Mouse (Mus musculus) midbrain, embryonic 15.5 days (tissue): ENCODE data around the gene Them7. TPM values are rescaled to one million over a fixed set of nuclear protein-coding genes. Genes with fewer than 3 reads are reported as not detected.
A peak's percentile ranks its signal among the peaks of the same experiment; 100 is the strongest.

Experiments used
- ATAC-seq: fragments of 200-750 bp; cut with Nextera tagmentation; replicated peaks from 2 replicates; pipeline ENCODE4 v1.8.0; 2017; ENCODE audit warnings: moderate TSS enrichment
- H3K27ac ChIP-seq: fragments of 300-500 bp; sonication (generic); 2 replicates; pipeline ENCODE4 v1.5.1; 2015; ENCODE audit warnings: mild to moderate bottlenecking, inconsistent platforms
- H3K27me3 ChIP-seq: fragments of 300-500 bp; sonication (generic); replicated peaks from 2 replicates; pipeline ENCODE4 v1.6.1; 2015; ENCODE audit warnings: inconsistent platforms
- H3K36me3 ChIP-seq: fragments of 300-500 bp; sonication (generic); replicated peaks from 2 replicates; pipeline ENCODE4 v1.6.1; 2015; ENCODE audit warnings: inconsistent platforms
- H3K4me1 ChIP-seq: fragments of 300-500 bp; sonication (generic); 2 replicates; pipeline ENCODE4 v1.6.1; 2015; ENCODE audit warnings: inconsistent platforms
- H3K4me2 ChIP-seq: fragments of 300-500 bp; sonication (generic); 2 replicates; pipeline ENCODE4 v1.6.1; 2015; ENCODE audit warnings: inconsistent platforms, mild to moderate bottlenecking, moderate library complexity
- H3K4me3 ChIP-seq: fragments of 300-500 bp; sonication (generic); 2 replicates; pipeline ENCODE4 v1.5.1; 2015; ENCODE audit warnings: mild to moderate bottlenecking, inconsistent platforms
- H3K9ac ChIP-seq: fragments of 300-500 bp; sonication (generic); 2 replicates; pipeline ENCODE4 v1.6.1; 2015; ENCODE audit warnings: mild to moderate bottlenecking, inconsistent platforms
- H3K9me3 ChIP-seq: fragments of 300-500 bp; sonication (generic); 2 replicates; pipeline ENCODE4 v1.6.1; 2016; ENCODE audit warnings: inconsistent platforms
- WGBS: fragments of 180-500 bp; shearing (Covaris S2); methylation state at CpG from one replicate; pipeline ENCODE4 v1.1.7; 2015; ENCODE audit warnings: mixed read lengths; 5-methylcytosine and 5-hydroxymethylcytosine counted together
- polyA plus RNA-seq: library from polyadenylated mRNA; unstranded; fragments of >200 nt; fragmentation: Nextera tagmentation; extraction: Ambion mirVana; gene quantifications from 2 replicates; pipeline ENCODE4 v1.2.1, GENCODE M21; 2015

Gene Them7
- not detected in 2 replicates for polyA plus RNA-seq

DNA sequence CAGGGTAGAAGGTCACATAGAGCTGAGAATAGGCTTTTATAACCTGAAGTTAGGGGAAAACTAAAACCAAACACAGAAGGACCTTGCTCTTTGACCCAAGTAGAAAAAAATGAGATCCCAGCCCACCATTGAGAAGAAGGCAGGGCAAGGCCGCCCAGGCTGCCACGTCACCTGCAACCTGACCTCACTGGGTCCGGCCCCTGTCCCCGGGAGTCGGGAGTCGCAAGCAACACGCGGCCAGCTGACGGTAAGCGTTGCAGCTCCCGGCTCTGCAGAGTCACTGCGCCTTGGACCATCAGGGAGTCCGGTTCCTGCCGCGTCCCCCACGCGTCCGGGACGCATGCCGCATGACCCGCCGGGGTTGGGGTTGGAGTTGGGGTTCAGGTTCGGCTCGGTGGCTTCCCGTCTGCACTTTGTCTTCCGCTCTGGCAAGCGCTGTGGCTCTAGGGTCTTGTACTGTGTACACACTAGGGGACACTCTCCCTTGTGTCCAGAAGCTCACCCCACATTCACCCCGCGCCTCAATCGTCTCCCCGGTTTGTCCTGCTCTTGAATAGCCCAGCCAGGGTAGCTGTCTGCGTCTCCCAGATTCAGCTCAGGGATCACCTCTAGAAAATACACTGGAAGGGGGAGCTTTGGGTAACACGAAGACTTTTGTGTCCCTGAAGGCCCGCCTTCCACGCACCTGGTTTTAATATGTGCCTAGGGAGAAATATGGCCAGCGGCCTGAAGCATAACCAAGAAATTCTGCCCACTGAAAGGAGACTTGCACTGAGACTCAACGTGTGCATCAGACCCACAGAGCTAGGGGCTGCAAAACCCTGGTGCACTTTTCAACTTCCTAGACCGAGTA is at the start of gene Them7:
Gene Them7 (plus strand): TSS at position 187 of the 853 bp plus-strand sequence.
- no peaks in the 10 kb centered on the region for H3K9me3 ChIP-seq
- ATAC-seq: peak; percentile 60; the same call in 1 of the 2 replicates
- H3K4me2 ChIP-seq: peak within 1 kb of the TSS; percentile 68
- H3K9ac ChIP-seq: 0 out of 2 replicates have a peak within 1 kb of the TSS, but pooled peaks have one; percentile 4
- WGBS: 3% methylated on average over 38 of the region's 38 CpGs
- no peak within 1 kb of the TSS for H3K27ac ChIP-seq
- H3K27me3 ChIP-seq: peaks cover 26% of the 10 kb centered on the region
- H3K4me1 ChIP-seq: peaks cover 8% of the 10 kb centered on the region
- H3K4me3 ChIP-seq: peak within 1 kb of the TSS; percentile 37
- H3K36me3 ChIP-seq: no peaks in the 10 kb centered on the region

- Histone ChIP-seq H3K27ac (no peak overlapping the region), H3K36me3 (no peaks in the 10 kb centered on the region), H3K4me1 (no peaks in the 10 kb centered on the region), H3K27me3 (no peaks in the 10 kb centered on the region), H3K4me2 (no peak overlapping the region), H3K9ac (no peak overlapping the region), H3K4me3 (no peak overlapping the region), H3K9me3 (no peaks in the 10 kb centered on the region)
- 90% methylated on average over 12 of the region's 12 CpGs for WGBS
- no peak for ATAC-seq
These were observed 45.2 kb upstream of the Them7 start for GRCm38 (mm10) chr2:105178871-105179270.

GRCm38 (mm10) chr2:105182501-105182900 is 41.6 kb upstream of the Them7 start:
- no peak overlapping the region for H3K27ac ChIP-seq
- H3K9me3 ChIP-seq: no peaks in the 10 kb centered on the region
- no peak for ATAC-seq
- H3K4me1 ChIP-seq: no peaks in the 10 kb centered on the region
- H3K9ac ChIP-seq: no peak overlapping the region
- H3K27me3 ChIP-seq: no peaks in the 10 kb centered on the region
- H3K4me2 ChIP-seq: no peak overlapping the region
- H3K36me3 ChIP-seq: no peaks in the 10 kb centered on the region
- 27% methylated on average over 6 of the region's 6 CpGs for WGBS
- H3K4me3 ChIP-seq: no peak overlapping the region

- H3K36me3 ChIP-seq: no peaks in the 10 kb centered on the region
- H3K9ac ChIP-seq: no peak overlapping the region
- no peaks in the 10 kb centered on the region for H3K9me3 ChIP-seq
- H3K27me3 ChIP-seq: no peaks in the 10 kb centered on the region
- H3K4me2 ChIP-seq: no peak overlapping the region
- no peak overlapping the region for H3K27ac ChIP-seq
- no peak overlapping the region for H3K4me3 ChIP-seq
- ATAC-seq: no peak
- WGBS: 86% methylated on average over 3 of the region's 3 CpGs
- no peaks in the 10 kb centered on the region for H3K4me1 ChIP-seq
These were observed 39.0 kb upstream of the Them7 start for GRCm38 (mm10) chr2:105185140-105185539.

GRCm38 (mm10) chr2:105185768-105186529 is 38.2 kb upstream of the Them7 start:
- no peak overlapping the region for H3K4me2 ChIP-seq
- H3K9ac ChIP-seq: no peak overlapping the region
- ATAC-seq: no peak
- no peaks in the 10 kb centered on the region for H3K36me3 ChIP-seq
- 76% methylated on average over 13 of the region's 13 CpGs for WGBS
- H3K4me1 ChIP-seq: no peaks in the 10 kb centered on the region
- no peaks in the 10 kb centered on the region for H3K27me3 ChIP-seq
- H3K27ac ChIP-seq: no peak overlapping the region
- no peaks in the 10 kb centered on the region for H3K9me3 ChIP-seq
- no peak overlapping the region for H3K4me3 ChIP-seq

- Histone ChIP-seq H3K36me3 (no peaks in the 10 kb centered on the region), H3K27ac (no peak overlapping the region), H3K4me1 (no peaks in the 10 kb centered on the region), H3K27me3 (no peaks in the 10 kb centered on the region), H3K9ac (no peak overlapping the region), H3K4me2 (no peak overlapping the region), H3K9me3 (no peaks in the 10 kb centered on the region), H3K4me3 (no peak overlapping the region)
- 79% methylated on average over 5 of the region's 5 CpGs for WGBS
- ATAC-seq: no peak
These were observed 37.5 kb upstream of the Them7 start for GRCm38 (mm10) chr2:105186591-105186990.

- 75% methylated on average over 10 of the region's 10 CpGs for WGBS
- H3K36me3 ChIP-seq: no peaks in the 10 kb centered on the region
- H3K4me2 ChIP-seq: no peak overlapping the region
- no peaks in the 10 kb centered on the region for H3K27me3 ChIP-seq
- ATAC-seq: no peak
- H3K27ac ChIP-seq: no peak overlapping the region
- no peak overlapping the region for H3K4me3 ChIP-seq
- H3K4me1 ChIP-seq: no peaks in the 10 kb centered on the region
- no peaks in the 10 kb centered on the region for H3K9me3 ChIP-seq
- no peak overlapping the region for H3K9ac ChIP-seq
These were observed 35.9 kb upstream of the Them7 start for GRCm38 (mm10) chr2:105188182-105188581.

DNA sequence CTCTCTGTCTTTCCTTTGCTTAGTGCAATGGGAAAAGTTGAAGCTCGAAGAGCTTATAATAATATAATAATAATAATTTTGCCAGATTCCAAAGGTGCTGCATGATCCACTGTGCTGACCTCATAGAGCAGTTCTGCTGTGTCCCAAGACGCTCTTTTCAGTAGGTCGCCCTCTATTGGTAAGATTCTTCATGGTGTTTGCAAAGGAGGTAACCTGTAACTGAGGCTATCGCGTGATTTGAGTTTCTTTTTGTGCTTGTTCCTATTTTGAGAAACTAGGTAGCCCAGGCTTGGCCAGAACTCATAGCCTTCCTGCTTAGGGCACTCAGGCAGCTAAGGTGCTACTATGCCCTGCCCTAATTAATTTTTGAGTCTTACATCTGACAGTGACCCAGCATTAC is 34.8 kb upstream of the Them7 start:
- Histone ChIP-seq H3K4me1 (no peaks in the 10 kb centered on the region), H3K36me3 (no peaks in the 10 kb centered on the region), H3K27ac (no peak overlapping the region), H3K27me3 (no peaks in the 10 kb centered on the region), H3K9ac (no peak overlapping the region), H3K4me2 (no peak overlapping the region), H3K9me3 (no peaks in the 10 kb centered on the region), H3K4me3 (no peak overlapping the region)
- 33% methylated on average over 5 of the region's 5 CpGs for WGBS
- no peak for ATAC-seq

DNA sequence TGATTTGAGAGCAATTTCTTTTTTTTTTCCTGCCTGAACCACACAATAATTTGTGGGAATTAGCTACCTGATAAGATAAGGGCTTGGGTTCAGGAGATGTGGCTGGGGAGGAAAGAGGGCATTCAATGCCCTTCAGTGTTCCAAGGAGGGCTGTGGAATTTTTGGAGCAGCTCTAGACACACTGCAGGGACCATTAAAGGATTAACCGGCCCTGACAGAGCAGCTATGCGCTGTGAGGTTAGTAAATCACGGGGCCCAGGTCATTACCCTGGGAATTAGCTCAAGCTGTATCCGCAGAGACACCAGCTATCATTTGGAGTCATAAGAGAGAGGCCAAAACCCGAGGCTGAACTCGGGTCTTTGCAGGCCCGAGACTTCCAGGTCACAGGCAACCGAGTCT is 24.0 kb upstream of the Them7 start:
- Histone ChIP-seq H3K9ac (no peak overlapping the region), H3K36me3 (no peaks in the 10 kb centered on the region), H3K27me3 (no peaks in the 10 kb centered on the region), H3K9me3 (no peaks in the 10 kb centered on the region), H3K4me2 (no peak overlapping the region), H3K4me3 (no peak overlapping the region), H3K27ac (no peak overlapping the region), H3K4me1 (no peaks in the 10 kb centered on the region)
- WGBS: 45% methylated on average over 8 of the region's 8 CpGs
- no peak for ATAC-seq

GRCm38 (mm10) chr2:105206563-105207174 is 17.5 kb upstream of the Them7 start:
- Histone ChIP-seq H3K9ac (no peak overlapping the region), H3K27me3 (no peaks in the 10 kb centered on the region), H3K4me3 (no peak overlapping the region), H3K4me2 (no peak overlapping the region), H3K27ac (no peak overlapping the region), H3K4me1 (no peaks in the 10 kb centered on the region), H3K36me3 (no peaks in the 10 kb centered on the region), H3K9me3 (no peaks in the 10 kb centered on the region)
- WGBS: 86% methylated on average over 9 of the region's 9 CpGs
- no peak for ATAC-seq

DNA sequence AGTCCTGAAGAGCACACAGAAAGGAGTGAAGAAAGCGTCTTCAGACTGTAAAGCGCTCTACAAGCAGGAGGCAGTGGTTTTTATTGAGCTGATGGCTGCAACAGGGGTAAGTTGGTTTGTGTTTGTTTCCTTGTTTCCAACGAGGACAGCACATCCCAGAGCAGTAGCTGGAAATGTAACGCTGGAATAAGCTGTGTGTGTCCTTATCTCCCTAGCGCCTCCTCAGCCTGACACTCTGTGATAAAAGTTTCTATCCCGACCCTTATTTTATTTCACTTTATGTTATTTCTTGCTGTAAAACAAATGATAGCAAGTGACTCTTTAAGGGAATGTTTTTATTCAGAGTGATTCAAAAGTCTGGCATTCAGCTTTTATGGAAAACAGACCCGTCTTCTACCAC is 11.3 kb upstream of the Them7 start:
- no peaks in the 10 kb centered on the region for H3K9me3 ChIP-seq
- no peaks in the 10 kb centered on the region for H3K36me3 ChIP-seq
- H3K9ac ChIP-seq: no peak overlapping the region
- 80% methylated on average over 7 of the region's 7 CpGs for WGBS
- no peaks in the 10 kb centered on the region for H3K4me1 ChIP-seq
- no peak overlapping the region for H3K4me3 ChIP-seq
- no peak overlapping the region for H3K27ac ChIP-seq
- no peaks in the 10 kb centered on the region for H3K27me3 ChIP-seq
- ATAC-seq: no peak
- no peak overlapping the region for H3K4me2 ChIP-seq

DNA sequence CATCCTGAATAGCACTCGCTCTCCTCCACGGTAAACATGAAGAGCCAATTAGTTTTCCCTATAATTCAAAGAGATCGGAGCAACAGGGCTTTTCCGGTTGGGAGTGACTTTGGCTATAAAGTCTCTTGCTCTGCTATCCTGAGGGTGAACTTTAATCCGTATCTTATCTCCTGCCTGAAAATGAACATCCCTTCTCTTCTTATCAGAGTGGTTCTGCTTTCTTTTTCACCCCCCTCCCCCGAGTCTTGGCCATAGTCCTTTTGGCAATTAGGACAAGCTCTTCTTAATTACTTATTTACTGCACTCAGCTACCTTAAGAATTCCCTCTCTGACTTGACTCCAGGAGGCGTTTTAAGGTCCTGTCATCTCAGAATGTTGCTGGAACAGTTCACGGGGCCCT is 8.2 kb upstream of the Them7 start:
- WGBS: 60% methylated on average over 8 of the region's 8 CpGs
- no peak overlapping the region for H3K27ac ChIP-seq
- no peak overlapping the region for H3K4me3 ChIP-seq
- no peaks in the 10 kb centered on the region for H3K36me3 ChIP-seq
- H3K4me2 ChIP-seq: no peak overlapping the region
- no peaks in the 10 kb centered on the region for H3K9me3 ChIP-seq
- no peak for ATAC-seq
- H3K4me1 ChIP-seq: no peaks in the 10 kb centered on the region
- no peaks in the 10 kb centered on the region for H3K27me3 ChIP-seq
- H3K9ac ChIP-seq: no peak overlapping the region
